In genomic region chr11:94070455-94070854, GRCm38 (mm10) we compare ENCODE assay signal across 21 mouse cellular contexts.
DNase-seq lines count a peak whose midpoint lies in the region; ATAC-seq and TF ChIP-seq lines count a peak whose summit lies in the region.
"Had no signal": no experiment of that assay in that cellular context is flagged by ENCODE, and none has a peak within 500 bp of the region (broad histone marks: within the 10 kb centered on the region; RNA-seq: fewer than 3 reads in every experiment).

No protein-coding gene starts in this region.

- no peak overlapping the region for H3K4me3 ChIP-seq in heart, embryonic 12.5 days
- no peak overlapping the region for H3K4me3 ChIP-seq in layer of hippocampus, adult 2 months
- no peak overlapping the region for H3K4me3 ChIP-seq in MEL (ENCODE audit: control insufficient read depth in 1 of 2, insufficient read depth in 1 of 2, low read depth in 2 of 2, low read length in 2 of 2)
- H3K4me3 ChIP-seq: embryonic facial prominence, embryonic 13.5 days; forebrain, embryonic 12.5 days; gastrocnemius, adult 2 months had no signal

- H3K4me1 ChIP-seq in heart, embryonic 12.5 days (replicated peaks) = no peaks in the 10 kb centered on the region
- H3K4me1 ChIP-seq in MEL (ENCODE audit: control insufficient read depth in 1 of 2, insufficient read depth in 2 of 2, low read length in 2 of 2) = peaks cover 8% of the 10 kb centered on the region in 2 experiments; a peak in 3 of 4 replicates
- H3K4me1 ChIP-seq: embryonic facial prominence, embryonic 13.5 days; forebrain, embryonic 12.5 days had no signal

- peak; percentile 65 to 66 for TF ChIP-seq EP300 in MEL (IDR thresholded peaks at IDR 0.05; ENCODE audit: low read depth in 1 of 2, low read length in 2 of 2)

- TF ChIP-seq POLR2A in MEL (IDR thresholded peaks at IDR 0.05; ENCODE audit: control insufficient read depth in 1 of 2, insufficient read depth in 1 of 2, low read depth in 1 of 2, low read length in 2 of 2, poor library complexity in 1 of 2) = no peak

- H3K4me2 ChIP-seq in heart, embryonic 12.5 days = no peak overlapping the region
- H3K4me2 ChIP-seq: embryonic facial prominence, embryonic 13.5 days; forebrain, embryonic 12.5 days; heart, embryonic 11.5 days; hindbrain, embryonic 14.5 days had no signal

- H3K27me3 ChIP-seq in heart, embryonic 12.5 days (replicated peaks) = no peaks in the 10 kb centered on the region
- H3K27me3 ChIP-seq in MEL (ENCODE audit: control insufficient read depth in 1 of 2, insufficient read depth in 2 of 2, low read length in 2 of 2) = no peaks in the 10 kb centered on the region
- H3K27me3 ChIP-seq: CH12.LX; embryonic facial prominence, embryonic 13.5 days; forebrain, embryonic 12.5 days had no signal

- TF ChIP-seq RAD21 in MEL (IDR thresholded peaks at IDR 0.05; ENCODE audit: low read depth, low read length) = no peak

- peaks cover 43% of the 10 kb centered on the region for H3K36me3 ChIP-seq in heart, embryonic 12.5 days
- H3K36me3 ChIP-seq in MEL (ENCODE audit: control insufficient read depth in 1 of 2, insufficient read depth in 2 of 2, low read length in 2 of 2) = peaks cover 11 to 13% of the 10 kb centered on the region in 2 experiments

- no peaks in the 10 kb centered on the region for H3K79me2 ChIP-seq in MEL (ENCODE audit: control insufficient read depth, insufficient read depth, low read length, poor library complexity)

- 70% methylated on average over 2 of the region's 2 CpGs for WGBS in heart, embryonic 12.5 days

- H3K9me3 ChIP-seq in heart, embryonic 12.5 days (replicated peaks) = no peaks in the 10 kb centered on the region
- no peaks in the 10 kb centered on the region for H3K9me3 ChIP-seq in MEL (replicated peaks; ENCODE audit: insufficient read depth, low read length)
- H3K9me3 ChIP-seq: embryonic facial prominence, embryonic 13.5 days; forebrain, embryonic 12.5 days had no signal

- H3K27ac ChIP-seq in heart, embryonic 12.5 days (ENCODE audit: poor library complexity, severe bottlenecking) = no peak overlapping the region
- peak overlapping the region; percentile 69 for H3K27ac ChIP-seq in layer of hippocampus, adult 2 months
- peak overlapping the region; percentile 28 for H3K27ac ChIP-seq in MEL (ENCODE audit: control insufficient read depth, low read depth, low read length)
- H3K27ac ChIP-seq: embryonic facial prominence, embryonic 13.5 days; forebrain, embryonic 12.5 days; gastrocnemius, adult 2 months; hindbrain, embryonic 14.5 days had no signal

- H3K9ac ChIP-seq in heart, embryonic 12.5 days = no peak overlapping the region
- no peak overlapping the region for H3K9ac ChIP-seq in MEL (ENCODE audit: control insufficient read depth, low read depth, low read length, poor library complexity, severe bottlenecking)
- H3K9ac ChIP-seq: embryonic facial prominence, embryonic 13.5 days; forebrain, embryonic 12.5 days; hindbrain, embryonic 14.5 days had no signal

- DNase-seq in heart, adult 11 months = peak; percentile 50
- no peak for DNase-seq in layer of hippocampus, adult 2 months (ENCODE audit: low spot score in 2 of 2)
- no peak for DNase-seq in layer of hippocampus, adult 9-11 months
- DNase-seq in MEL (ENCODE audit: low read depth, low spot score) = peak; percentile 85
- DNase-seq: adrenal gland, postnatal 14 days; cerebellum, adult 11-12 months; cerebellum, adult 9-10 months; cerebellum, postnatal 25 days; gastrocnemius, adult 2 months; gastrocnemius, postnatal 25 days; heart, adult 18-20 months; heart, postnatal 10 days had no signal

- TF ChIP-seq CTCF in layer of hippocampus, adult 2 months (conservative IDR thresholded peaks at IDR 0.05) = no peak
- TF ChIP-seq CTCF in MEL (IDR thresholded peaks at IDR 0.05 in 2 of 3, conservative IDR thresholded peaks at IDR 0.05 in 1 of 3; ENCODE audit: control insufficient read depth in 1 of 3, insufficient read depth in 1 of 3, low read depth in 2 of 3, low read length in 3 of 3, poor library complexity in 1 of 3, severe bottlenecking in 1 of 3) = no peak

- no peak for ATAC-seq in heart, embryonic 12.5 days (ENCODE audit: insufficient number of reproducible peaks, low FRiP score)
- 0 out of 2 replicates have a peak, but pooled peaks have one; percentile 48 for ATAC-seq in megakaryocyte progenitor cell, adult 5-6 weeks (replicated peaks; ENCODE audit: poor library complexity)
- ATAC-seq in activated CD4-positive, CD25-positive, alpha-beta regulatory T cell, adult 4 months = no peak
- ATAC-seq: intestine, embryonic 16.5 days had no signal

TF ChIP-seq in MEL, 35 proteins besides CTCF, POLR2A, EP300 and RAD21:
- TF ChIP-seq TBP (IDR thresholded peaks at IDR 0.05; ENCODE audit: low read depth, low read length) (0 out of 2 replicates have a peak, but pooled peaks have one; percentile 42), GATA1 (IDR thresholded peaks at IDR 0.05; ENCODE audit: low read depth, low read length) (peak; percentile 65; the same call in 1 of the 2 replicates), RCOR1 (IDR thresholded peaks at IDR 0.05; ENCODE audit: low read depth, low read length) (peak; percentile 17; the same call in 1 of the 2 replicates), TCF12 (IDR thresholded peaks at IDR 0.05; ENCODE audit: low read depth, low read length) (0 out of 2 replicates have a peak, but pooled peaks have one; percentile 16), MAZ (IDR thresholded peaks at IDR 0.05; ENCODE audit: low read depth, low read length) (no peak)

Comparison
In these comparisons a context has a peak if more than half of its experiments do, and no peak if none do; other contexts are left out.
1. DNase-seq: peak in heart, adult 11 months (single experiment) and MEL (single experiment); none in layer of hippocampus, adult 2 months (0 of 2) and layer of hippocampus, adult 9-11 months (single experiment).